In the genomic region with DNA sequence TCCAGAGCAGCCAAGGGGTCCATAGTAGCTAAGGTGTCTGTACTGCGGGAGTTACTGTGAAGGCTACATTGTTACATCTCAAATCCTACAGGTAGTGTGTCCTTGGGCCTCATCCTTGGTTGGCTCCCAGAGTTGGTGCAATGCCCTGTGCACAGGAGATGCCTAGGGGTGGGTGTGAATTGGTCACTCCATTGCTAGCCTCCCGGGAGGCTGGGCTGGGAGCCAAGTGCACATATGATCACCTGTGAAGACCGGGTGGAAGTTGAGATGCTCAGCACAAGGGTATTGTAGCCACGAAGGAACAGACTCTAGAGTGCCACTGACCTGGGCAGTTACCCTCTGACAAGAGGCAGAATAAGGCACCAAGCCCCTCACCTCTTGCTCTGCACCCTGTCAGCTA, we compare ENCODE assay signal across 14 mouse cellular contexts. TPM values are rescaled to one million over a fixed set of nuclear protein-coding genes. Genes with fewer than 3 reads are reported as not detected.
A peak's percentile ranks its signal among the peaks of the same experiment; 100 is the strongest.
DNase-seq lines count a peak whose midpoint lies in the region; ATAC-seq and TF ChIP-seq lines count a peak whose summit lies in the region.
"Had no signal": no experiment of that assay in that cellular context is flagged by ENCODE, and none has a peak within 500 bp of the region (broad histone marks: within the 10 kb centered on the region; RNA-seq: fewer than 3 reads in every experiment).

No protein-coding gene starts in this region.

- peak overlapping the region; percentile 51 for H3ac ChIP-seq in C2C12 (ENCODE audit: control insufficient read depth, insufficient read length, low read depth)

- TF ChIP-seq CTCF in heart, adult 2 months (IDR thresholded peaks at IDR 0.05): no peak
- no peak for TF ChIP-seq CTCF in kidney, postnatal 0 days (IDR thresholded peaks at IDR 0.05; ENCODE audit: low read depth)
- no peak for TF ChIP-seq CTCF in C2C12 (IDR thresholded peaks at IDR 0.05; ENCODE audit: control insufficient read depth, insufficient read depth, insufficient read length)

- DNase-seq in heart, adult 2 months: no peak
- no peak for DNase-seq in heart, postnatal 36 days
- no peak for DNase-seq in kidney, postnatal 0 days (ENCODE audit: low spot score)
- DNase-seq in kidney, adult 18-20 months: no peak
- no peak for DNase-seq in intestine, embryonic 14.5 days (ENCODE audit: low spot score)
- no peak for DNase-seq in layer of hippocampus, postnatal 36 days
- DNase-seq in c-Kit-positive CD71-positive TER-119-positive erythroid progenitor cells, embryonic 14.5 days (ENCODE audit: low spot score): no peak
- DNase-seq: right cerebral cortex, postnatal 14 days had no signal

- H3K9me3 ChIP-seq in kidney, postnatal 0 days (replicated peaks; ENCODE audit: low read length): no peaks in the 10 kb centered on the region
- no peaks in the 10 kb centered on the region for H3K9me3 ChIP-seq in intestine, embryonic 14.5 days (ENCODE audit: control insufficient read depth, low read length)
- H3K9me3 ChIP-seq: embryonic facial prominence, embryonic 12.5 days; forebrain, embryonic 13.5 days; midbrain, embryonic 15.5 days; neural tube, embryonic 15.5 days had no signal

- ATAC-seq in kidney, postnatal 0 days (replicated peaks; ENCODE audit: low FRiP score, low read depth): no peak
- 0 out of 2 replicates have a peak, but pooled peaks have one; percentile 10 for ATAC-seq in intestine, embryonic 14.5 days (replicated peaks; ENCODE audit: low FRiP score, low TSS enrichment, low read depth)
- ATAC-seq: forebrain, embryonic 13.5 days; hindbrain, postnatal 0 days; midbrain, embryonic 15.5 days had no signal

- H3K27ac ChIP-seq in heart, adult 2 months: peak overlapping the region; percentile 83
- H3K27ac ChIP-seq in kidney, postnatal 0 days: peak overlapping the region; percentile 63; the same call in 1 of the 2 replicates
- no peak overlapping the region for H3K27ac ChIP-seq in intestine, embryonic 14.5 days (ENCODE audit: low read depth)
- H3K27ac ChIP-seq: embryonic facial prominence, embryonic 12.5 days; forebrain, embryonic 13.5 days; hindbrain, postnatal 0 days; midbrain, embryonic 15.5 days; neural tube, embryonic 15.5 days had no signal

- H3K4me2 ChIP-seq in kidney, postnatal 0 days (ENCODE audit: low read length): no peak overlapping the region
- no peak overlapping the region for H3K4me2 ChIP-seq in intestine, embryonic 14.5 days (ENCODE audit: low read length)
- H3K4me2 ChIP-seq: embryonic facial prominence, embryonic 12.5 days; forebrain, embryonic 13.5 days; midbrain, embryonic 15.5 days; neural tube, embryonic 15.5 days had no signal

- H3K4me1 ChIP-seq in heart, adult 2 months (ENCODE audit: control insufficient read depth, insufficient read depth, low read length): peaks cover 16% of the 10 kb centered on the region
- peaks cover 32% of the 10 kb centered on the region for H3K4me1 ChIP-seq in kidney, postnatal 0 days (replicated peaks; ENCODE audit: insufficient read depth, low read length)
- H3K4me1 ChIP-seq in intestine, embryonic 14.5 days (replicated peaks; ENCODE audit: control insufficient read depth, insufficient read depth, low read length): peaks cover 7% of the 10 kb centered on the region; the same call in 1 of the 2 replicates

- TF ChIP-seq POLR2A in heart, adult 2 months (IDR thresholded peaks at IDR 0.05; ENCODE audit: insufficient read depth, low read depth, low read length): no peak

- no peaks in the 10 kb centered on the region for H3K27me3 ChIP-seq in heart, adult 2 months (ENCODE audit: control insufficient read depth, insufficient read depth, low read length)
- H3K27me3 ChIP-seq in kidney, postnatal 0 days (ENCODE audit: insufficient read depth, low read length): no peaks in the 10 kb centered on the region
- no peaks in the 10 kb centered on the region for H3K27me3 ChIP-seq in C2C12 (ENCODE audit: control insufficient read depth, insufficient read depth, insufficient read length)
- H3K27me3 ChIP-seq in intestine, embryonic 14.5 days (replicated peaks; ENCODE audit: control insufficient read depth, insufficient read depth, low read length): no peaks in the 10 kb centered on the region
- H3K27me3 ChIP-seq: embryonic facial prominence, embryonic 12.5 days; forebrain, embryonic 13.5 days; midbrain, embryonic 15.5 days; neural tube, embryonic 15.5 days had no signal

- no peaks in the 10 kb centered on the region for H3K36me3 ChIP-seq in heart, adult 2 months (ENCODE audit: control insufficient read depth, insufficient read depth, low read length)
- no peaks in the 10 kb centered on the region for H3K36me3 ChIP-seq in kidney, postnatal 0 days (ENCODE audit: insufficient read depth, low read length)
- no peaks in the 10 kb centered on the region for H3K36me3 ChIP-seq in C2C12 (ENCODE audit: control insufficient read depth, insufficient read depth)
- H3K36me3 ChIP-seq in intestine, embryonic 14.5 days (ENCODE audit: control insufficient read depth, insufficient read depth, low read length): no peaks in the 10 kb centered on the region
- H3K36me3 ChIP-seq: embryonic facial prominence, embryonic 12.5 days; midbrain, embryonic 15.5 days; neural tube, embryonic 15.5 days had no signal

- no peak for TF ChIP-seq EP300 in heart, adult 2 months (IDR thresholded peaks at IDR 0.05; ENCODE audit: insufficient read depth, low read depth, low read length)

- no peak overlapping the region for H3K4me3 ChIP-seq in heart, adult 2 months
- H3K4me3 ChIP-seq in kidney, postnatal 0 days (replicated peaks; ENCODE audit: low read depth, low read length): no peak overlapping the region
- H3K4me3 ChIP-seq in C2C12 (ENCODE audit: insufficient read depth, poor library complexity, severe bottlenecking): no peak overlapping the region
- no peak overlapping the region for H3K4me3 ChIP-seq in intestine, embryonic 14.5 days (ENCODE audit: low read depth, low read length)
- H3K4me3 ChIP-seq: embryonic facial prominence, embryonic 12.5 days; forebrain, embryonic 13.5 days; midbrain, embryonic 15.5 days; neural tube, embryonic 15.5 days had no signal

- WGBS in heart, adult 2 months: 32% methylated on average over 4 of the region's 4 CpGs
- WGBS in kidney, postnatal 0 days: 62% methylated on average over 4 of the region's 4 CpGs
- 82% methylated on average over 4 of the region's 4 CpGs for WGBS in intestine, embryonic 14.5 days

- peak overlapping the region; percentile 7; the same call in 1 of the 2 replicates for H3K9ac ChIP-seq in heart, adult 2 months (ENCODE audit: low read depth, low read length)
- no peak overlapping the region for H3K9ac ChIP-seq in kidney, postnatal 0 days (ENCODE audit: low read depth, low read length)
- no peak overlapping the region for H3K9ac ChIP-seq in intestine, embryonic 14.5 days (ENCODE audit: low read length)
- H3K9ac ChIP-seq: embryonic facial prominence, embryonic 12.5 days; forebrain, embryonic 13.5 days; midbrain, embryonic 15.5 days; neural tube, embryonic 15.5 days had no signal

- H3K79me2 ChIP-seq in heart, adult 2 months (replicated peaks; ENCODE audit: control insufficient read depth, insufficient read depth, low read length): no peaks in the 10 kb centered on the region
- peaks cover 7% of the 10 kb centered on the region for H3K79me2 ChIP-seq in C2C12 (ENCODE audit: control insufficient read depth, insufficient read depth)

- H3K79me3 ChIP-seq in C2C12 (ENCODE audit: low read depth): peaks cover 4% of the 10 kb centered on the region

- intact Hi-C loops in heart, adult 2 months (cut with DNase I): loop anchor here (2.0 kb wide), 1 partner anchor 22 kb away; a partner anchor contains a TSS
- intact Hi-C loops in heart, postnatal 36 days (cut with DNase I): no loop called here

TF ChIP-seq in C2C12, 6 proteins besides CTCF, POLR2A, EP300 and RAD21:
- TF ChIP-seq CEBPB (IDR thresholded peaks at IDR 0.05; ENCODE audit: low read depth) (no peak), USF1 (IDR thresholded peaks at IDR 0.05; ENCODE audit: low read depth) (no peak), MYOG (IDR thresholded peaks at IDR 0.05; ENCODE audit: control insufficient read depth, extremely low read depth, insufficient read length) (no peak), FOSL1 (IDR thresholded peaks at IDR 0.05; ENCODE audit: insufficient read depth, low read length, poor library complexity, severe bottlenecking) (no peak), MAX (IDR thresholded peaks at IDR 0.05) (no peak), MYOD1 (IDR thresholded peaks at IDR 0.05; ENCODE audit: control insufficient read depth, insufficient read length, low read depth) (no peak)
TF ChIP-seq in C2C12: peak in this region for 0.

RNA-seq across cellular contexts. Expression of a gene that starts 22.3 kb away (rescaled TPM):
- total RNA-seq in heart, adult 2 months (2021): 10 to 100 TPM; 73.5 to 84.7 TPM
- 68.7 and 112 TPM in 2 replicates for polyA plus RNA-seq in heart, adult 2 months (2012; rRNA removed)
- total RNA-seq in heart, postnatal 36 days (2021): 10 to 100 TPM; 74.3 to 87.1 TPM
- 39.0 and 42.0 TPM in 2 replicates for polyA plus RNA-seq in kidney, postnatal 0 days (2015; fragmentation: Nextera tagmentation; extraction: Ambion mirVana)
- 45.2 TPM for polyA plus RNA-seq in C2C12 (2012; fragmentation: generic; extraction: Trizol)
- polyA plus RNA-seq in intestine, embryonic 14.5 days (2014; fragmentation: Nextera tagmentation; extraction: Ambion mirVana): 72.4 and 94.5 TPM in 2 replicates
- 10 to 100 TPM; 46.9 to 58.5 TPM for total RNA-seq in layer of hippocampus, postnatal 36 days (2021)

RNA-seq across cellular contexts. Expression of a gene that starts 58.9 kb away (rescaled TPM):
- under 1 TPM; 0.41 to 0.47 TPM for total RNA-seq in heart, adult 2 months (2021)
- 1.3 and 1.8 TPM in 2 replicates for polyA plus RNA-seq in heart, adult 2 months (2012; rRNA removed)
- total RNA-seq in heart, postnatal 36 days (2021): under 1 TPM; 0.41 to 0.44 TPM
- 5.2 and 5.9 TPM in 2 replicates for polyA plus RNA-seq in kidney, postnatal 0 days (2015; fragmentation: Nextera tagmentation; extraction: Ambion mirVana)
- polyA plus RNA-seq in C2C12 (2012; fragmentation: generic; extraction: Trizol): 0.67 TPM
- 4.7 and 5.1 TPM in 2 replicates for polyA plus RNA-seq in intestine, embryonic 14.5 days (2014; fragmentation: Nextera tagmentation; extraction: Ambion mirVana)
- 100 to 1,000 TPM; 168 to 174 TPM for total RNA-seq in layer of hippocampus, postnatal 36 days (2021)
